Mouse (Mus musculus) ES-CJ7 (cell line): ENCODE results near the gene Galntl5.
A peak's percentile ranks its signal among the peaks of the same experiment; 100 is the strongest.
"Not testable (repeated sequence)": the region's sequence is repeated elsewhere in the genome, so short reads cannot be mapped to it uniquely, and the experiment has no call there.

ENCODE experiments used
- DNase-seq: peaks from one replicate; pipeline ENCODE4 v3.0.0; 2011; ENCODE audit warnings: low read depth, low spot score

The Galntl5 gene

DNA sequence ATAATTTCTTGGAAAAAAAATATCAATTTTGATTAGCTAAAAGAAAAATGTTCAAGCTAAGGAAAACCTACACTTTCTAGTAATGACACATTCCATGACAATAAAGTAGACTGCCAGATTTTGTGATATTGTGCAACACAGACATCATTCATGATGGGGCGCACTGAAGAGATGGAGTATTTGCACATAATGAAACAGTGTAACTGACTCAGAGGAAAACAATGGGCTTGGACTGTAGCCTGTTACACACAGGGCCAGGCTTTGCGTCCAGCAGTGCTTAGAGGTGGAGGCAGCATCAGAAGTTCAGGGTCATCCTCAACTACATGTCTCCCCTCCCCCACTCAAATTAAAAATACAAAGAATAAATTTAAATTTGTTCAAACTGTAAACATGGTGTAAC lies 9.3 kb downstream of the Galntl5 start:
- no peak for DNase-seq

GRCm38 (mm10) chr5:25211872-25212271 lies 30.6 kb downstream of the Galntl5 start:
- no peak for DNase-seq

- not testable (repeated sequence) for DNase-seq
These were observed 32.0 kb downstream of the Galntl5 start for GRCm38 (mm10) chr5:25213216-25213615.

GRCm38 (mm10) chr5:25215006-25215405 lies 33.7 kb downstream of the Galntl5 start:
- no peak for DNase-seq

DNA sequence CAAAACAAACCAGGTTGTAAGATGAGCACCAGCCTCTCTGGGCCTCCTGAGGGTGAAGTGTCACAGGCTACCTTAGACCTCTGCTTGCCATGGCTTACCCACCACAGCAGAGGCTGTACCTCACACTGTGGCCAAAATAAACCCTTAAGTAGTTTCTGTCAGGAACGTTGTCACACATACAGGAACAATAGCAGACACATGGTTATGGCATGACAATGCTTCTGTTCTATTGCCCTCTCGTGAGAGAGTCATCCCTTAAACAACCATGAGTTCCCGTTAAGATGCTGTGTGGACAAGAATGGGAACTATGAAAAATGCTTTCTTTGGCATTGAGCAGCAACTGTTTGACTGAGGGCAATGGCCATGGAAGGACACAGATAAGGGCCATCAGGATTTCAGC lies 40.3 kb downstream of the Galntl5 start, which contains the start of gene Galnt11:
Galnt11 (plus strand) TSS at position 301 of the 400 bp plus-strand sequence.
- DNase-seq, result no peak

GRCm38 (mm10) chr5:25222752-25223702 lies 41.8 kb downstream of the Galntl5 start, which contains the start of gene E130116L18Rik:
Gene E130116L18Rik (minus strand): TSS chr5:25223153.
- DNase-seq, result peak; percentile 86

DNA sequence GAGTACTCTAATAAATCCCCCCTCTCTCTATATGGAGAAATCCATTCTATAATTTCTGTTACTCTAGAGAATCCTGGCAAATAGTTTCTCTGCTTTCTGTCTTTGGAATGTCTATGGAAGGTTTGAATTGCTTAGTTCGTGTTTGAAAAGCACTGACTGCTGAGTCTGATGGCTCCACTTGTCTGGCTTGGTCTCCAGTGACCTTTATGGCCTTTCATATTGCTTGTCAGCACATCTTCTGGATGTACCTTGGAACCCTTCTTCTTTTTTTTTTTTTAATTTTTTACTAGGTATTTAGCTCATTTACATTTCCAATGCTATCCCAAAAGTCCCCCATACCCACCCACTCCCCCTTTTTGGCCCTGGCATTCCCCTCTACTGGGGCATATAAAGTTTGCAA lies 43.1 kb downstream of the Galntl5 start:
- DNase-seq, result not testable (repeated sequence)

DNA sequence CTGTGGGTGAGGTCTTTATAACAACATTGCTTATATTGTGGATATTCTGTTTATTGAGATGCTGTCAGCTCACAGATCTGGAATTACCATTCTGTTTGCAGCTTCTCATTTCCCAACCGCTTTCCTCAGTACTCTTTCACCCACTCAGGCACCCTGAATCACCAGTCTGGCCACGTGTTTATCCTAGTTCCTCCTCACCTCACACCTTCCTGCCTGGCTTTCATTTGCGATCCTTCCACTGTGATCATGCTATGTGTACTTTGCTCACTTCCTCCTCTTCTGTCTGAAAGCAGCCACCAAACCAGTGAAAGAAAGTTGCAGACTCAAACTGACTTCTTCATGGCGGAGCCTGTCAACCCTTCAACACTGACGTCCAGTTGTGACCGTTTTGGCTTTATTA lies 61.8 kb downstream of the Galntl5 start:
- DNase-seq, result no peak

DNA sequence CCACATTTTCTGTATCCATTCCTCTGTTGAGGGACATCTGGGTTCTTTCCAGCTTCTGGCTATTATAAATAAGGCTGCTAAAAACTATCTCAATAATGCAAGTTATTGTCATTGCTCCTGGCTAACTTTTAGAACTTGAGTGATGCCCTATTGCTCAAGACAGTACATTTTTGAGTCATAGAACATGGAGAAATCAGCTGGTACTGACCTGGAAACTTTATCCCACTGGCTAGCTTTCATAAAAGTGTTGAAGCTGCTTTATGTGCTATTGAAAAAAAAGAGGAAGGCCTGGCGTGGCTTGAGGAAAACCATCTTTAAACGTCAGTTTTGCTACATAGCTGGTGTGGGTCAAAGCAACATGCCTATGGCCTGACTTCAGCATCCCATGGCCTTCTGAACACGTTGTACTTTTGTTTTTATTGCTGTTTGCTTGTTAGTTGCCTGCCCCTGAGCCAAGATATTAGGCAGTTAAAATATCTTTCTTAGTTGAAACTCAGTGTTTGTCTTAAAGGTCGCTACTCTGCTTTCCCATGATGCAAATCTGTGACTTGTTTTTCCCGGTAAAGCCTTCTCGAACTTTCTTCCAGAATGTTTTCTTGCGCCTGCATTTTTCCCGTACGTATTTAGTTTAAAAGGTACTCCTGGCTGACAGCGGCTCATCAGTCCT lies 64.7 kb downstream of the Galntl5 start:
- no peak for DNase-seq

GRCm38 (mm10) chr5:25246473-25246865 lies 65.2 kb downstream of the Galntl5 start:
- DNase-seq, result no peak

GRCm38 (mm10) chr5:25247036-25247435 lies 65.8 kb downstream of the Galntl5 start:
- DNase-seq, result no peak

- no peak for DNase-seq
These were observed 71.2 kb downstream of the Galntl5 start for GRCm38 (mm10) chr5:25252423-25252822.

GRCm38 (mm10) chr5:25252825-25253544 lies 71.7 kb downstream of the Galntl5 start:
- no peak for DNase-seq

DNA sequence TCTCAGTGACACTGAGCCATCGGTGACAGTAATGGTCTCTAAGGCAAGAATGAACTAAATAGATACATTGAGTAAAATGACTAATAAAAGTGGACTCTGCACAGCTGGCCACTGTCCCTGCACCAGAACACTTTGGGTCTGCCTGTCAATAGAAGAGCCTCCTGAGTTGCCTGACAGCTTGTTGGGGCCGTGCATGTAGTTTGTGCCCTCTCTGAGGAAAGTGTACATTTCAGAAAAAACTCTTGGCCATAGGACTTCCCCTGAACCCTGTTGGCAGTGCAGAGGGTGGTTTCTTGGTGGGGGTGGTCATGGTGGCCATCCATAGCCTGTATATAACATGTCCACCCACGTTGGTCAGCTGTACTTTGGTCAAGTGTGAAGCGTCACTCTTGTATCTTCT lies 73.2 kb downstream of the Galntl5 start:
- no peak for DNase-seq

DNA sequence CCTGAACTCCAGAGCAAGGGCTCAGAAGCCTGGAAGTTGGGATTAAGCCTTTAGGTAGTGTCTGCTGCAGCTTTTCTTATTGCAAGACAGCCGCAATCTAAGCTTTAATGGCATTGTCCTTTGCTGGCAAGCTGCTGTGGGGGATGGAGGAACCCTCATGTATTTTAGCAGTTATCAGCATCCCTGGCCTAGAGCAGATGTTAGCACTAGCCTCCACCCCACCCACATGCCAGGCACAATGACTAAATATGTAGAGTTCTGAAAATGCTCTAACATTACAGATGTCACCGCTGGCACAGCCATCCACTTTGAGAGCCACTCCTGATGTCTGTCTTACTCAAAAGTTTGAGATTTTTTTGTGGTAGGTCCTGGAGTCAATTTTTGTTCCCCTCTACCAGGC lies 75.4 kb downstream of the Galntl5 start:
- no peak for DNase-seq

DNA sequence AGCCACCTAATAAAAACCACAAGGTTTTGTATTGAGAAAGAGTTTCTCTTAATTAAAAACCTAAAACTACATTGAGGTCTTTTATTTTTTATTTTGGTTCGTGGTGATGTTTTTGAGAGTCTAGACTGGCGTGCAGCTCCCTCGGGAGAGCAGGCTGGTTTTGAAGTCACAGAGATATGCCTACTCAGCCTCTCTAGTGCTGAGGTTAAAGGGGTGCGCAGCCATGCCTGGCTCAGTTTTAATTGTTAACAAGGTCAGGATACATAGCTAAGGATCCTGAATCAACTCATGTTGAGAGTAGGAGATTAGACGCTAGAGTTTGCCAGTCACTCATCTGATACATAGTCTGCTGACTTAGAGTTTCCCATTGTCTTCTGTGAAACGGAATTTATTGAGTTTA lies 80.2 kb downstream of the Galntl5 start:
- DNase-seq, result no peak

DNA sequence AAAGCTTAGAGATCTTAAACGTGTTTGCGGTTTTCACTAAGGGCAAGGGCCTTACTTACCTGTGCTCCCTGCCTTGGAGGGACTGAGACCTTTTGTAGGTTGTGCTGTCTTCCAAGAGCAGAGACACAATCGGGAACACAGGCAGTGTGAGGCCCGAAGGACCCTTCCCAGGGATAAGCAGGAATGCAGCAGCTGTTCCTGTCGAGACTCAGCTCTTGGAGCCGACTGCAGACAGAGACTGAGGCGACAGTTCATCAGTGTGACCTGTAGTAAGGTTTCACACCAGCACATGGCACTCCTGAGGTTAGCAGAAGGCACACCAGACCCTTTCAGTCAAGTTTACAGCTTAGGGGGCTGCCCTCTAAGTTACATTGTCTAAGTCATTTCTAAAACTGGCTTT lies 81.0 kb downstream of the Galntl5 start:
- DNase-seq, result no peak

DNA sequence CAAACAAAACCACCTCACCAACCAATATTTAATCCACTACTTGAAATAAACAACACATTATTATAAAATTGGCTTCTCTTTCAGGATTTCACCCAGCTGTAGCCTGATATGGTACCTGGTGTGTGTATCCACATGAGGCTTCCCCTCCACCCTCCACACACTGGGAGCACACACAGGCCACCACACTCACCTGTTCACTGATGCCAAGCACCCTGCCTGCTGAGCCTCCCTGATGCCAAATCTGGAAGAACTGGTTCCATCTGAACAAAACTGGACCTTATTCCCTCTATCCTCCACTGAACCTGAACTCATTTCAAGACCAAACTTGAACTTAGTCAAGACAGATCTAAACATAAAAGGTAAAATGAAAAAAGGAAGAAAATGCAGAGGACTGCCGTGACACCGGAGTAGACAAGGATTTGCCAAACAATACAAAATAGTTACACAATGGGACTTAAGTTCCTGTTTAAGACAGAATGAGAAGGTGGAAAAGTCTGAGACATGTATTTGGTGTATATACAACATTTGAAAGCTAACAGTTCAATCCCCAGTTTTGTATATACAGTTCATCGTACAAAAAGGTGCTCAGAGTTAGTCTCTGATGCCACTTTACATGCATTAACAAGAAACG lies 87.1 kb downstream of the Galntl5 start:
- no peak for DNase-seq
